Mouse (Mus musculus) CD4-positive naive resting alpha-beta T cell, adult 57 days (primary cell): ENCODE results near the gene Dusp23. TPM values are rescaled to one million over a fixed set of nuclear protein-coding genes. Genes with fewer than 3 reads are reported as not detected.

ENCODE experiments used
- total RNA-seq: library from RNA; stranded (reverse); gene quantifications from one replicate; pipeline ENCODE4 v1.2.4, GENCODE M21; 2023

Gene Dusp23
- 3.6 TPM for total RNA-seq

GRCm38 (mm10) chr1:172632451-172633326 lies at the start of gene Dusp23:
TSS of gene Dusp23 (minus strand) at chr1:172632962.

GRCm38 (mm10) chr1:172602326-172602725 lies 30.4 kb downstream of the Dusp23 start, which contains the start of gene Fcrl6:
TSS of gene Fcrl6 (minus strand) at chr1:172602551.

GRCm38 (mm10) chr1:172590385-172590784 lies 42.4 kb downstream of the Dusp23 start, which contains the start of gene Slamf8:
TSS of gene Slamf8 (minus strand) at chr1:172590568.

Other genes with a start within 250 kb of the Dusp23 start
- 0.44 TPM for gene Slamf9, start 157.6 kb downstream of the Dusp23 start, total RNA-seq
- gene Igsf9, start 151.2 kb downstream of the Dusp23 start, total RNA-seq: 1.0 TPM
- gene Tagln2, start 132.9 kb downstream of the Dusp23 start, total RNA-seq: 228 TPM
- 1.7 TPM for gene Cfap45, start 112.2 kb downstream of the Dusp23 start, total RNA-seq
- not detected for gene Vsig8, start 77.0 kb downstream of the Dusp23 start, total RNA-seq
- gene Slamf8, start 42.4 kb downstream of the Dusp23 start, total RNA-seq: 0.59 TPM
- not detected for gene Fcrl6, start 30.4 kb downstream of the Dusp23 start, total RNA-seq
- gene Crp, start 65.1 kb upstream of the Dusp23 start, total RNA-seq: not detected